Mouse (Mus musculus): ENCODE data around the gene Sf3a3. TPM values are rescaled to one million over a fixed set of nuclear protein-coding genes. Genes with fewer than 3 reads are reported as not detected.

Sf3a3 gene
- polyA plus RNA-seq, 1 experiment: 41.6 TPM

DNA sequence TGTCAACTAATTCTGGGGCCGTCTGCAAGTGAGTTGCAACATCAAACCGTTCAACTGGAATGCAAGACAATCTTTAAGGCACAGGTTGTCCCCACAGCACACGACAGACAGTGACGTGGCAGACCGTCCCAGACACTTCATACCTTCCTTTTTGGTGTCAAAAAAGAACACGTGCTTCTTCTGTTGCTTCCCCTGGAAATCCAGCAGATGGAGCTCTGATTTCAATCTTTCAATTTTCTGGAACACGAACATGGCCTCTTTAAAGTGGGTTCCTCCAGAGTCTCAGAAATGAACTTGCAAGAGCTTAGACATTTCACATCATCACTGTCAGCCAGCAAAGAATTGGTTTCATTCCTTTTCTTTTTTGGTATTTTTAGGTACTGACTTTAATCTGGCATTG lies 32.3 kb upstream of the Sf3a3 start:
- no peaks in the 10 kb centered on the region for H3K27me3 ChIP-seq (ENCODE audit: control insufficient read depth, insufficient read depth, insufficient read length)
- TF ChIP-seq MYOG (IDR thresholded peaks at IDR 0.05; ENCODE audit: control insufficient read depth in 1 of 3, insufficient read depth in 1 of 3, insufficient read length in 2 of 3, low read depth in 2 of 3) (no peak), POLR2AphosphoS2 (IDR thresholded peaks at IDR 0.05; ENCODE audit: insufficient read length, low read depth) (no peak)
- peaks cover 54% of the 10 kb centered on the region for H3K36me3 ChIP-seq (ENCODE audit: control insufficient read depth, insufficient read depth)
- H3K79me2 ChIP-seq (ENCODE audit: control insufficient read depth, insufficient read depth): no peaks in the 10 kb centered on the region
- no peak overlapping the region for H3K4me2 ChIP-seq (ENCODE audit: low read depth)
- no peak overlapping the region for H3K4me3 ChIP-seq
- H3ac ChIP-seq (ENCODE audit: control insufficient read depth, insufficient read length): no peak overlapping the region

- no peak overlapping the region for H3K4me2 ChIP-seq (ENCODE audit: low read depth)
- TF ChIP-seq CEBPB (IDR thresholded peaks at IDR 0.05; ENCODE audit: insufficient read depth, poor library complexity, severe bottlenecking) (no peak), POLR2A (IDR thresholded peaks at IDR 0.05; ENCODE audit: insufficient read length, low read depth) (no peak), MYOD1 (IDR thresholded peaks at IDR 0.05; ENCODE audit: control insufficient read depth in 1 of 3, insufficient read length in 2 of 3, low read depth in 2 of 3) (no peak), REST (IDR thresholded peaks at IDR 0.05; ENCODE audit: insufficient read depth, insufficient read length) (no peak), TCF3 (IDR thresholded peaks at IDR 0.05; ENCODE audit: insufficient read length, low read depth) (no peak), USF1 (IDR thresholded peaks at IDR 0.05; ENCODE audit: low read depth) (no peak), TCF12 (IDR thresholded peaks at IDR 0.05; ENCODE audit: insufficient read depth, poor library complexity, severe bottlenecking) (no peak), MAX (IDR thresholded peaks at IDR 0.05; ENCODE audit: low read depth) (no peak), POLR2AphosphoS2 (IDR thresholded peaks at IDR 0.05; ENCODE audit: insufficient read length, low read depth) (no peak), MYOG (IDR thresholded peaks at IDR 0.05; ENCODE audit: control insufficient read depth in 1 of 3, insufficient read depth in 1 of 3, insufficient read length in 2 of 3, low read depth in 2 of 3) (no peak), SRF (IDR thresholded peaks at IDR 0.05; ENCODE audit: control insufficient read depth, insufficient read length, low read depth) (no peak), E2F4 (IDR thresholded peaks at IDR 0.05; ENCODE audit: insufficient read depth) (no peak)
- H3ac ChIP-seq (ENCODE audit: control insufficient read depth, insufficient read length): no peak overlapping the region
- peaks cover 53% of the 10 kb centered on the region for H3K36me3 ChIP-seq (ENCODE audit: control insufficient read depth, insufficient read depth)
- peaks cover 6% of the 10 kb centered on the region for H3K79me2 ChIP-seq (ENCODE audit: control insufficient read depth, insufficient read depth)
- H3K27me3 ChIP-seq (ENCODE audit: control insufficient read depth, insufficient read depth, insufficient read length): no peaks in the 10 kb centered on the region
- no peak overlapping the region for H3K4me3 ChIP-seq
These were observed 31.1 kb upstream of the Sf3a3 start for GRCm38 (mm10) chr4:124683474-124683873.

GRCm38 (mm10) chr4:124685004-124685403 lies 29.6 kb upstream of the Sf3a3 start:
- no peaks in the 10 kb centered on the region for H3K27me3 ChIP-seq (ENCODE audit: control insufficient read depth, insufficient read depth, insufficient read length)
- H3K36me3 ChIP-seq (ENCODE audit: control insufficient read depth, insufficient read depth): peaks cover 41% of the 10 kb centered on the region
- no peak overlapping the region for H3ac ChIP-seq (ENCODE audit: control insufficient read depth, insufficient read length)
- TF ChIP-seq MAX (IDR thresholded peaks at IDR 0.05; ENCODE audit: low read depth) (no peak), POLR2AphosphoS2 (IDR thresholded peaks at IDR 0.05; ENCODE audit: insufficient read length, low read depth) (no peak), TCF3 (IDR thresholded peaks at IDR 0.05; ENCODE audit: insufficient read length, low read depth) (no peak), MYOG (IDR thresholded peaks at IDR 0.05; ENCODE audit: control insufficient read depth in 1 of 3, insufficient read depth in 1 of 3, insufficient read length in 2 of 3, low read depth in 2 of 3) (no peak), USF1 (IDR thresholded peaks at IDR 0.05; ENCODE audit: low read depth) (no peak), E2F4 (IDR thresholded peaks at IDR 0.05; ENCODE audit: insufficient read depth) (no peak), CEBPB (IDR thresholded peaks at IDR 0.05; ENCODE audit: insufficient read depth, poor library complexity, severe bottlenecking) (no peak), SRF (IDR thresholded peaks at IDR 0.05; ENCODE audit: control insufficient read depth, insufficient read length, low read depth) (no peak), REST (IDR thresholded peaks at IDR 0.05; ENCODE audit: insufficient read depth, insufficient read length) (no peak), POLR2A (IDR thresholded peaks at IDR 0.05; ENCODE audit: insufficient read length, low read depth) (no peak), MYOD1 (IDR thresholded peaks at IDR 0.05; ENCODE audit: control insufficient read depth in 1 of 3, insufficient read length in 2 of 3, low read depth in 2 of 3) (no peak), TCF12 (IDR thresholded peaks at IDR 0.05; ENCODE audit: insufficient read depth, poor library complexity, severe bottlenecking) (no peak)
- peaks cover 21% of the 10 kb centered on the region for H3K79me2 ChIP-seq (ENCODE audit: control insufficient read depth, insufficient read depth)
- no peak overlapping the region for H3K4me2 ChIP-seq (ENCODE audit: low read depth)
- no peak overlapping the region for H3K4me3 ChIP-seq

GRCm38 (mm10) chr4:124685453-124685852 lies 29.1 kb upstream of the Sf3a3 start:
- Histone ChIP-seq H3ac (ENCODE audit: control insufficient read depth, insufficient read length) (no peak overlapping the region), H3K36me3 (ENCODE audit: control insufficient read depth, insufficient read depth) (peaks cover 36% of the 10 kb centered on the region), H3K4me2 (ENCODE audit: low read depth) (peak overlapping the region; percentile 39), H3K4me3 (no peak overlapping the region), H3K27me3 (ENCODE audit: control insufficient read depth, insufficient read depth, insufficient read length) (no peaks in the 10 kb centered on the region), H3K79me2 (ENCODE audit: control insufficient read depth, insufficient read depth) (peaks cover 23% of the 10 kb centered on the region)
- TF ChIP-seq MYOG (IDR thresholded peaks at IDR 0.05; ENCODE audit: control insufficient read depth in 1 of 3, insufficient read depth in 1 of 3, insufficient read length in 2 of 3, low read depth in 2 of 3): no peak
- no peak for TF ChIP-seq MAX (IDR thresholded peaks at IDR 0.05; ENCODE audit: low read depth)
- TF ChIP-seq SRF (IDR thresholded peaks at IDR 0.05; ENCODE audit: control insufficient read depth, insufficient read length, low read depth): no peak
- TF ChIP-seq CEBPB (IDR thresholded peaks at IDR 0.05; ENCODE audit: insufficient read depth, poor library complexity, severe bottlenecking): no peak
- no peak for TF ChIP-seq REST (IDR thresholded peaks at IDR 0.05; ENCODE audit: insufficient read depth, insufficient read length)
- no peak for TF ChIP-seq TCF3 (IDR thresholded peaks at IDR 0.05; ENCODE audit: insufficient read length, low read depth)
- TF ChIP-seq MYOD1 (IDR thresholded peaks at IDR 0.05; ENCODE audit: control insufficient read depth in 1 of 3, insufficient read length in 2 of 3, low read depth in 2 of 3): no peak
- no peak for TF ChIP-seq POLR2A (IDR thresholded peaks at IDR 0.05; ENCODE audit: insufficient read length, low read depth)
- no peak for TF ChIP-seq TCF12 (IDR thresholded peaks at IDR 0.05; ENCODE audit: insufficient read depth, poor library complexity, severe bottlenecking)
- no peak for TF ChIP-seq USF1 (IDR thresholded peaks at IDR 0.05; ENCODE audit: low read depth)
- TF ChIP-seq POLR2AphosphoS2 (IDR thresholded peaks at IDR 0.05; ENCODE audit: insufficient read length, low read depth): no peak
- TF ChIP-seq E2F4 (IDR thresholded peaks at IDR 0.05; ENCODE audit: insufficient read depth): no peak

DNA sequence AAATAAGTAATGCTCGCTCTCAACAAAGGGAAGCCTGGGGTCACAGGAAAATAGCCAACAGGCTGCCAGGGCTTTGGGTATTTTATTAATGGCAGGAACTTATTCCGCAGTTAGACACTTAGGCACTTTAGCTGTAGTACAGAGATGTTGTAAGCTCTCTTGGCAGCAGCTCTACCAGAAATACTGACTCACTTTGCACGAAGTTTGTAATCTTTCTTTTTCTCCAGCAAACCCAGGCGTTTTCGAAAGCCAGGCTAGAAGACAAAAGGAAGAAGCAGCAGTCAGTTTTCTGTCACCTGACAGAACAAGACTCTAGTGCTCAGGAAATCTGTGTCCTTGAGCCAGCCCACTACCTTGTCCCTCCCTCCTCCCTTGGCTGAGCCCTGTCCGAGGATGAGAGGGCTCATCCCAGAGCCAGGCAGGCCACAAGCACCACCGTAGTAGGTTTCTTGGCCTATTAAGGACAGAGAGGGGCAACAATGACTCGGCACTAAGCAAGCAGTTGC lies 28.6 kb upstream of the Sf3a3 start:
- H3K27me3 ChIP-seq (ENCODE audit: control insufficient read depth, insufficient read depth, insufficient read length): no peaks in the 10 kb centered on the region
- peaks cover 34% of the 10 kb centered on the region for H3K36me3 ChIP-seq (ENCODE audit: control insufficient read depth, insufficient read depth)
- no peak overlapping the region for H3K4me3 ChIP-seq

More for the DNA sequence above, 28.6 kb upstream of the Sf3a3 start:
- Histone ChIP-seq H3K79me2 (ENCODE audit: control insufficient read depth, insufficient read depth) (peaks cover 28% of the 10 kb centered on the region), H3ac (ENCODE audit: control insufficient read depth, insufficient read length) (no peak overlapping the region), H3K4me2 (ENCODE audit: low read depth) (peak overlapping the region; percentile 39)
- TF ChIP-seq USF1 (IDR thresholded peaks at IDR 0.05; ENCODE audit: low read depth) (no peak), SRF (IDR thresholded peaks at IDR 0.05; ENCODE audit: control insufficient read depth, insufficient read length, low read depth) (peak; percentile 54)
